Mouse (Mus musculus) liver, embryonic 11.5 days (tissue): ENCODE data around the gene Cbfa2t3. TPM values are rescaled to one million over a fixed set of nuclear protein-coding genes. Genes with fewer than 3 reads are reported as not detected.
A peak's percentile ranks its signal among the peaks of the same experiment; 100 is the strongest.

Experiments used
- ATAC-seq: fragments of 200-750 bp; cut with Nextera tagmentation; replicated peaks from 2 replicates; pipeline ENCODE4 v1.8.0; 2017; ENCODE audit warnings: moderate number of reproducible peaks, mild to moderate bottlenecking, moderate TSS enrichment, moderate library complexity; ENCODE audit not compliant: low FRiP score
- DNase-seq: peaks from one replicate; pipeline ENCODE4 v3.0.0-alpha.2; 2017; ENCODE audit warnings: low spot score
- H3K27ac ChIP-seq: fragments of 300-500 bp; sonication (generic); 2 replicates; pipeline ENCODE4 v1.5.1; 2014; ENCODE audit warnings: mild to moderate bottlenecking, low read depth, low read length, control low read depth
- H3K27me3 ChIP-seq: fragments of 300-500 bp; sonication (generic); replicated peaks from 2 replicates; pipeline ENCODE4 v1.6.1; 2014; ENCODE audit warnings: low read length, mixed read lengths; ENCODE audit not compliant: control insufficient read depth, insufficient read depth
- H3K36me3 ChIP-seq: fragments of 300-500 bp; sonication (generic); 2 replicates; pipeline ENCODE4 v1.6.1; 2014; ENCODE audit warnings: mild to moderate bottlenecking, low read length, moderate library complexity, mixed read lengths; ENCODE audit not compliant: control insufficient read depth, insufficient read depth
- H3K4me1 ChIP-seq: fragments of 300-500 bp; sonication (generic); replicated peaks from 2 replicates; pipeline ENCODE4 v1.6.1; 2014; ENCODE audit warnings: low read length, mixed read lengths; ENCODE audit not compliant: control insufficient read depth, insufficient read depth
- H3K4me2 ChIP-seq: fragments of 300-500 bp; sonication (generic); 2 replicates; pipeline ENCODE4 v1.6.1; 2014; ENCODE audit warnings: mild to moderate bottlenecking, control low read depth, moderate library complexity
- H3K4me3 ChIP-seq: fragments of 300-500 bp; sonication (generic); 2 replicates; pipeline ENCODE4 v1.5.1; 2014; ENCODE audit warnings: low read depth, low read length, control low read depth
- H3K9ac ChIP-seq: fragments of 300-500 bp; sonication (generic); 2 replicates; pipeline ENCODE4 v1.6.1; 2014; ENCODE audit warnings: low read depth, low read length, control low read depth
- H3K9me3 ChIP-seq: fragments of 300-500 bp; sonication (generic); 2 replicates; pipeline ENCODE4 v1.6.1; 2016; ENCODE audit warnings: low read length, inconsistent platforms, mixed read lengths; ENCODE audit not compliant: control insufficient read depth
- WGBS: fragments of 180-500 bp; shearing (Covaris S2); extraction: QIAGEN DNeasy Blood & Tissue Kit; methylation state at CpG from one replicate; pipeline ENCODE4 v1.1.7; 2014; 5-methylcytosine and 5-hydroxymethylcytosine counted together
- polyA plus RNA-seq: library from polyadenylated mRNA; unstranded; fragments of >200 nt; fragmentation: Nextera tagmentation; extraction: Ambion mirVana; gene quantifications from 2 replicates; pipeline ENCODE4 v1.2.1, GENCODE M21; 2014

Cbfa2t3 gene
- polyA plus RNA-seq, 1 experiment from 2014 or later: 14.4 TPM

DNA sequence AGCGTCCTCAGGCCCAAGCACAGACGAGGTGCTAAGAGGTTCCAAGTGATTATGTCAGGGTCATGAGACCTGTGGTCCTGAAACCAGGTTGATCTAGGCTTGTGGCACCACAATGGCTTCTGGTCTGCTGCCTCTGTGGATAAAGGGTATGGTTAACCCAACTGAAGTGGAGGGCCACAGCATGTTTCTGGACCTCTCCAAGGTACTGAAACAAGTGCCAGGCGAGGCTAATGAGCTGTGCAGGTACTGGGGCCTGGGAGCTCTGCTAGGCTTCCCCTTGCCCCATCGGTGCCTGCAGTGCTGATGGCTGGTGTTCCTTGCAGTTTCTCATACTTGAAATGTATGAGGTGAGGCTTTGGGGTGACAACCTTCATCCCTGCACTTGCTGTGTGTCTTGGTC lies 38.2 kb upstream of the Cbfa2t3 start:
- Histone ChIP-seq H3K4me2 (no peak overlapping the region), H3K9me3 (no peaks in the 10 kb centered on the region), H3K27me3 (peaks cover 40% of the 10 kb centered on the region), H3K27ac (no peak overlapping the region), H3K9ac (no peak overlapping the region), H3K4me3 (no peak overlapping the region), H3K4me1 (peaks cover 32% of the 10 kb centered on the region), H3K36me3 (no peaks in the 10 kb centered on the region)
- ATAC-seq (no peak), DNase-seq (peak; percentile 53)
- 55% methylated on average over 4 of the region's 4 CpGs for WGBS

DNA sequence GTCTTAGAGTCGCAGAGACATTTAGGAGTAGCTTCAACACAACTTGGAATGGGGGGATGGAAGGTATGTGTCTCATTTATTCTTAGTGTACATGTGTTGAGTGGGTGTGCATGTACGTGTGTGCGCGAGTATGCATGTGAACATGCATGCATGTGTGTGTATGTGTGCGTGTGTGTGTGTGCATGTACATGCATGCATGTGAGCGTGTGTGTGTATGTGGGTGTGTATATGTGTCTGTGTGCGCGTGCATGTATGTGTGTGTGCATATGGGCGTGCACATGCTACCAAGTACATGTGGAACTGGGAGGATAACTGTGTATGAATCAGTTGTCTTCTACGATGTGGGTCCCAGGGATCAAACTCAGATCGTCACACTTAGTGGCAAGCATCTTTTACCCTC lies 37.7 kb upstream of the Cbfa2t3 start:
- Histone ChIP-seq H3K9ac (no peak overlapping the region), H3K4me2 (peak overlapping the region; percentile 55), H3K36me3 (no peaks in the 10 kb centered on the region), H3K27ac (0 out of 2 replicates have a peak overlapping the region, but pooled peaks have one; percentile 14), H3K4me3 (no peak overlapping the region), H3K27me3 (peaks cover 36% of the 10 kb centered on the region), H3K4me1 (peaks cover 32% of the 10 kb centered on the region), H3K9me3 (no peaks in the 10 kb centered on the region)
- WGBS: 82% methylated on average over 11 of the region's 11 CpGs
- ATAC-seq (no peak), DNase-seq (no peak)

DNA sequence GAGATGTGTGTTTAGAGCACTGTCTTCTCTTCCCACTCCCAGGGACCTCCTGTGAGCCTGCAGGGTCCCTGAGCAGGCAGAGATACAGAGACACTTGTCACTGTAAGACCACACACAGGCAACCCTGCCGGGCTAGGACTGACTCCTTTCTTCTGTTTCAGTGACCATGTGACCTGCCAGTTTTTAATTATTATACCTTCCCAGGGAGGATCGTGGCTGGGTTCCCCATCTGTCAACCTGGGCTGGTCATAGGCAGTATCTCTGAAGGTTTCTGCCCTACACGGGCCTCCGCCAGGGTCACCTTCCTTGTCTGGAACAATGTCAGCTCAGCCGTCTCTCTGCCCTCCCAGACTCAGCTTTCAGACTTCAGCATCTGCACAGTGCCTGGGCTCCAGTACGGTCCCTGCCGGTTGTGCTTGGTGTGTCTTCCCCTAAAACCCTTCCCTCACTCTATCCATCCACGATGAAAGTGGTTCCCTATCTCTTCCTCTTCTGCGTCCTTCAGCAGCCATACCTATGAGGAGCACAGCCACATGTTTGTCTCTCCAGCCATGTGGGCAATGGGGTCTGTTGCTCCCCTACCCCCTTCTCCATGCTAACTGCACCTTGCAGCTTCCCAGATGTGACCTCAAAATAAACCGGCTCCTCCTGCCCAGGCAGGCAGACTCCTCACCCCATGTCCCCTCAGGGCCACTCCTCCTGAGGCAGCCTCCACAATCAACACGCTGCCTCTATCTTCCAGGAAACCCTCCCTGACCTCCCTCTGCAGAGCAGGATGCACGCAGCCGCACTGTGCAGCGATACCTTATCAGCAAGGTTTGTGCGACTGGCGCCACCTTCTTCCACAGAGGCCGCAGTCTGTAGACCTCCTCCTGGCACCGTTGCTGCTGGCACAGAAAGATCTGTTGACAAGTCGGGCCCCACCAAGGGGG lies 36.9 kb upstream of the Cbfa2t3 start:
- peaks cover 32% of the 10 kb centered on the region for H3K4me1 ChIP-seq
- H3K27ac ChIP-seq: 0 out of 2 replicates have a peak overlapping the region, but pooled peaks have one; percentile 46
- 21% methylated on average over 19 of the region's 19 CpGs for WGBS
- peaks cover 31% of the 10 kb centered on the region for H3K27me3 ChIP-seq
- peak; percentile 73 for DNase-seq
- peak; percentile 97 for ATAC-seq
- H3K4me2 ChIP-seq: peak overlapping the region; percentile 55
- no peaks in the 10 kb centered on the region for H3K36me3 ChIP-seq
- H3K9ac ChIP-seq: no peak overlapping the region
- H3K4me3 ChIP-seq: no peak overlapping the region
- no peaks in the 10 kb centered on the region for H3K9me3 ChIP-seq

DNA sequence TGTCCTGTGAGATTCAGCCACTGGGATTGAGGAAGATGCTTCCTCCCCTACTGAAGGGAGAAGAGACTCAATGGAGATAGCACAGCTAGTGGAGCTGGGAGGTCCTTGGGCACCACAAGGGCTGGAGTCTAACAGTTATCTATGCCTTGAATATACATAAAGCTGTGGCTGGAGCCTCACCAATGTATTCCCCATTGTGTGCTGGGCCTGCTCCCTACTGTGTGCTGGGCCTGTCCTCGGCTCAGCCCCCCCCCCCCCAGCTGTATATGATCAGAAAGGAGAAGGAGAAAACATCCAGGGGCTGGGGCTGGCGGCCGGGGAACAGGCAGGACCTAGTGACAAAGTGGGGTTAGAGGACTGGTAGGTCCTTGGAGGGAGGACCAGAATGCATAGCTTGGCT lies 36.2 kb upstream of the Cbfa2t3 start:
- H3K27ac ChIP-seq: no peak overlapping the region

DNA sequence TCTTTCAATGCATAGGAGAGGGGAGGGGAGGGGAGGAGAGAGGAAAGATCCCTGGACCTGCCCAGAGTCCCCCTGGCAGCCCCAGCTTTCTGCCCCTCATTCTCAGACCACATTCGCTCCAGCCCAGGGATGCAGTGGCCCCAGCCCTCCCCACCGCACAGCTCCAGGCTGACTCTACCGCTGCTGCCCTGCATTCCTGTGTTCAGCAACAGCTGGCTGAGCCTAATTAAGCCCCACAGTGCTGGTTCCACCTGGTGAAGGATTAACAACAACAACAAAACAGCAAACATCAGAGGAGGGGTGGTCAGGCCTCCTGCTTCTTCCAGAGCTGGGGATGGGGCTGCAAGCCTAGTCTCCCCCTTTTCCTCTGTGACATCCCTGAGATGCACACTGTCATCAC lies 29.7 kb upstream of the Cbfa2t3 start:
- no peak overlapping the region for H3K9ac ChIP-seq
- no peak for DNase-seq
- H3K27ac ChIP-seq: no peak overlapping the region
- no peak overlapping the region for H3K4me2 ChIP-seq
- 64% methylated on average over 3 of the region's 3 CpGs for WGBS
- no peak overlapping the region for H3K4me3 ChIP-seq
- H3K36me3 ChIP-seq: no peaks in the 10 kb centered on the region
- no peaks in the 10 kb centered on the region for H3K4me1 ChIP-seq
- ATAC-seq: no peak
- H3K9me3 ChIP-seq: no peaks in the 10 kb centered on the region
- peaks cover 16% of the 10 kb centered on the region for H3K27me3 ChIP-seq

More for the DNA sequence above, 36.2 kb upstream of the Cbfa2t3 start:
- Histone ChIP-seq H3K4me3 (no peak overlapping the region), H3K9ac (no peak overlapping the region), H3K4me2 (peak overlapping the region; percentile 55), H3K4me1 (peaks cover 32% of the 10 kb centered on the region), H3K36me3 (no peaks in the 10 kb centered on the region), H3K9me3 (no peaks in the 10 kb centered on the region), H3K27me3 (peaks cover 28% of the 10 kb centered on the region)
- ATAC-seq (no peak), DNase-seq (no peak)
- 60% methylated on average over 3 of the region's 3 CpGs for WGBS

DNA sequence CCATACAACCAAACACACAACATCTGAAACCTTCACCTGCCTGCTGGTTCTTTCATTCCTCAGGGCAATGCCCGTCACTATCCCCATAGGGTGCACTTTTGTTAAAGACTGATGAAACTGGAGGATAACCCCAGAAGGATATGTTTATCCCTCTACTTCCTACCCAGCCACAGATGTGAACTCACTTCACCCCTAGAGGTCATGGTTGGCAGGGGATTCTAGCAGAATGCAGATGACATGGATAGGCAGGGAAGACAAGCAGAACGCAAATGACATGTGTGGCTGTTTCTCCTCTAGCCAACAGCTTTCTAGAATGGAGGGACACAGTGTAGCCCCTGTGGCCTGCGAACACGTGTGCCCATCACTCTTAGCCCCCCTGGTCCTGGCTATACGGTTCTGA lies 28.5 kb upstream of the Cbfa2t3 start:
- peaks cover 24% of the 10 kb centered on the region for H3K27me3 ChIP-seq
- 67% methylated on average over 5 of the region's 5 CpGs for WGBS

DNA sequence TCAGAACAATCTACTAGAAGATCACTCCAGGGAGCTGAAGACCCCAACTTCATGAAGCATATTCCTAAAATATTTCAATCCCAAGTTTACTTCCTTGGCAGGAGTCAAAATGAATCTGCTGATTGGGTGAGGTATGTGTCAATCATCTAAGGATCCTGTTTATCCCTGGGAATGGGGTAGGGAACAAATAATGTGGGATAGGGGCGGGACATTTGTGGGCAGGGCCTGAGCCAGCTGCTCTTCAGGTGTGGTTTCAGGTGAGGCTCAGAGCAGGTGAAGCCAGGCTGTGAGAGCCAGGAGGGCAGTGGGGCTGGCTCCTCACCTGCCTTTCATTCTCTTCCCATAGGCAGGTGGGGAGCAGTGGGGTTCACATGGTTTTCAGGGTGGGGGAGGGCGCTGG lies 27.9 kb upstream of the Cbfa2t3 start:
- no peak for ATAC-seq

More for the DNA sequence above, 28.5 kb upstream of the Cbfa2t3 start:
- Histone ChIP-seq H3K27ac (no peak overlapping the region), H3K9me3 (no peaks in the 10 kb centered on the region), H3K4me3 (no peak overlapping the region), H3K9ac (no peak overlapping the region), H3K4me2 (no peak overlapping the region), H3K36me3 (no peaks in the 10 kb centered on the region), H3K4me1 (no peaks in the 10 kb centered on the region)
- DNase-seq (no peak), ATAC-seq (no peak)

DNA sequence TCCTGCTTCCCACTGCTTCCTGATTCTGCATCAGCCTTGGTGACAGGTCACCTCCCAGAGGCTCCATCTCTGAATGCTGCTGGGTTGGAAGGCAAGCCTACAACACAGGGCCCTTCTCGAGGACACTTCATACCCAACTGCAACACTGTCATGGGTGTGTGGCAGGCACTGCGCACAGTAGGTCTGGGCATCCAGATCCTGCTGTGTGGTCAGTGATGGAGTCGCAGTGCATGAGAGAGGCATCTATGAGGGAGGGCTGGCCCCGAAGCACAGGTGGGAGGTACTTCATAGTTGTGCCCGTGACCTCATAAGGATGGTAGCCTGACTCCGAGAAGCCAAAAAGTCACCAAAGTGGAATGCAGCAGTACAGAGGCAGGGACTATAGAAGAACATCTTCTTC lies 26.3 kb upstream of the Cbfa2t3 start:
- ATAC-seq (no peak), DNase-seq (no peak)
- H3K9me3 ChIP-seq: no peaks in the 10 kb centered on the region
- H3K4me2 ChIP-seq: no peak overlapping the region
- no peak overlapping the region for H3K27ac ChIP-seq
- H3K4me3 ChIP-seq: no peak overlapping the region
- H3K27me3 ChIP-seq: peaks cover 36% of the 10 kb centered on the region
- 93% methylated on average over 6 of the region's 6 CpGs for WGBS
- no peak overlapping the region for H3K9ac ChIP-seq
- peaks cover 15% of the 10 kb centered on the region for H3K4me1 ChIP-seq
- no peaks in the 10 kb centered on the region for H3K36me3 ChIP-seq

More for the DNA sequence above, 27.9 kb upstream of the Cbfa2t3 start:
- Histone ChIP-seq H3K4me1 (peaks cover 1% of the 10 kb centered on the region; the same call in 1 of the 2 replicates), H3K9ac (no peak overlapping the region), H3K4me3 (no peak overlapping the region), H3K9me3 (no peaks in the 10 kb centered on the region), H3K27ac (no peak overlapping the region), H3K4me2 (no peak overlapping the region), H3K36me3 (no peaks in the 10 kb centered on the region), H3K27me3 (peaks cover 29% of the 10 kb centered on the region)
- WGBS: 68% methylated on average over 2 of the region's 2 CpGs
- DNase-seq: no peak
